Mouse (Mus musculus) stomach, postnatal 0 days (tissue): ENCODE measurements around the gene Esam.

ENCODE experiments used
- CTCF ChIP-seq: IDR thresholded peaks from 2 replicates; pipeline ENCODE4 v1.5.1; 2016; ENCODE audit warnings: antibody characterized with exemption, low read depth, mild to moderate bottlenecking, moderate library complexity
- EP300 ChIP-seq: optimal IDR thresholded peaks from 2 replicates; pipeline ENCODE3; 2016; ENCODE audit warnings: antibody characterized with exemption

- TF ChIP-seq CTCF (no peak), EP300 (no peak)
Observed at GRCm38 (mm10) chr9:37540226-37540625, 12.3 kb downstream of the Esam start.
